9 mouse cellular contexts compared by ENCODE assay signal in the genomic region with DNA sequence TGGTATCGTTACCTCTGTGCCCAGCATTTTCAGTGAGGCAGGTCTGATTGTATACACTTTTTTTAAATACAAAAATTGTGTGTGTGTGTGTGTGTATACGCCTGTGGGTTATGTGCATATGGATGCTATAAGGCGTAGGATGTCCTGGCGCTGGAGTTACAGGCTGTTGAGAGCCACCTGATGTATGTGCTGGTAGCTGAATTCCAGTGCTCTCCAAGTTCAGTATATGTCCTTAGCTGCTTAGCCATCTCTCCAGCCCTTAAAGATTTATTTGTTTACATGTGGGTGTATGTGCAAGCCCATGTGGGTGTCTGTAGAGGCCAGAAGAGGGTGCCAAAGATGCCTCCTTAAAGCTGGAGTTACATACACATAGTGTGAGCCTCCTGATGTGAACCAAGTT. TPM values are rescaled to one million over a fixed set of nuclear protein-coding genes. Genes with fewer than 3 reads are reported as not detected.
DNase-seq lines count a peak whose midpoint lies in the region; ATAC-seq and TF ChIP-seq lines count a peak whose summit lies in the region.
"Had no signal": no experiment of that assay in that cellular context is flagged by ENCODE, and none has a peak within 500 bp of the region (broad histone marks: within the 10 kb centered on the region; RNA-seq: fewer than 3 reads in every experiment).

No protein-coding gene starts in this region.

- 57% methylated on average over 4 of the region's 4 CpGs for WGBS in embryonic facial prominence, embryonic 14.5 days
- 67% methylated on average over 4 of the region's 4 CpGs for WGBS in limb, embryonic 14.5 days

- H3K9ac ChIP-seq in embryonic facial prominence, embryonic 14.5 days (ENCODE audit: low read depth, low read length), result no peak overlapping the region
- no peak overlapping the region for H3K9ac ChIP-seq in limb, embryonic 14.5 days (ENCODE audit: low read depth, low read length, severe bottlenecking)

- peaks cover 15% of the 10 kb centered on the region; the same call in 1 of the 2 replicates for H3K27me3 ChIP-seq in embryonic facial prominence, embryonic 14.5 days (replicated peaks; ENCODE audit: control insufficient read depth, insufficient read depth, low read length)
- no peaks in the 10 kb centered on the region for H3K27me3 ChIP-seq in limb, embryonic 14.5 days (ENCODE audit: control insufficient read depth, insufficient read depth, low read length)

- H3K4me2 ChIP-seq in embryonic facial prominence, embryonic 14.5 days (ENCODE audit: low read depth, low read length), result peak overlapping the region; percentile 62
- peak overlapping the region; percentile 37 for H3K4me2 ChIP-seq in limb, embryonic 14.5 days (replicated peaks; ENCODE audit: low read depth, low read length, severe bottlenecking)

- ATAC-seq in embryonic facial prominence, embryonic 14.5 days (ENCODE audit: low read depth), result no peak
- no peak for ATAC-seq in limb, embryonic 14.5 days (ENCODE audit: low FRiP score, low read depth)

- H3K9me3 ChIP-seq in embryonic facial prominence, embryonic 14.5 days (ENCODE audit: control insufficient read depth, low read length), result no peaks in the 10 kb centered on the region
- H3K9me3 ChIP-seq in limb, embryonic 14.5 days (ENCODE audit: control insufficient read depth, low read length), result no peaks in the 10 kb centered on the region

- peak overlapping the region; percentile 79 for H3K4me3 ChIP-seq in embryonic facial prominence, embryonic 14.5 days (ENCODE audit: low read depth, low read length)
- H3K4me3 ChIP-seq in limb, embryonic 14.5 days (replicated peaks; ENCODE audit: low read length), result peak overlapping the region; percentile 80; the same call in 1 of the 2 replicates

- no peaks in the 10 kb centered on the region for H3K36me3 ChIP-seq in embryonic facial prominence, embryonic 14.5 days (ENCODE audit: control insufficient read depth, insufficient read depth, low read length)
- no peaks in the 10 kb centered on the region for H3K36me3 ChIP-seq in limb, embryonic 14.5 days (ENCODE audit: control insufficient read depth, insufficient read depth, low read length)

- H3K4me1 ChIP-seq in embryonic facial prominence, embryonic 14.5 days (ENCODE audit: control insufficient read depth, insufficient read depth, low read length), result no peaks in the 10 kb centered on the region
- peaks cover 5% of the 10 kb centered on the region; the same call in 1 of the 2 replicates for H3K4me1 ChIP-seq in limb, embryonic 14.5 days (ENCODE audit: control insufficient read depth, insufficient read depth, low read length)

- DNase-seq in cerebellum, adult 9-11 months, result peak; percentile 61
- DNase-seq in cerebellum, postnatal 4 days (ENCODE audit: low spot score in 2 of 2), result no peak
- DNase-seq in 3T3-L1 (ENCODE audit: low read depth, low spot score), result peak; percentile 56
- DNase-seq in embryonic facial prominence, embryonic 14.5 days (ENCODE audit: low spot score), result no peak
- DNase-seq in limb, embryonic 14.5 days (ENCODE audit: low spot score), result no peak
- DNase-seq in layer of hippocampus, postnatal 10 days (ENCODE audit: low spot score in 2 of 2), result no peak
- no peak for DNase-seq in adrenal gland, adult 8-10 months
- no peak for DNase-seq in right cerebral cortex, adult 18-20 months

- TF ChIP-seq POLR2A in limb, embryonic 14.5 days (IDR thresholded peaks at IDR 0.05; ENCODE audit: borderline replicate concordance, extremely low read depth, insufficient read depth, insufficient read length), result no peak

- H3K27ac ChIP-seq in embryonic facial prominence, embryonic 14.5 days (replicated peaks; ENCODE audit: low read depth, low read length), result no peak overlapping the region
- no peak overlapping the region for H3K27ac ChIP-seq in limb, embryonic 14.5 days (replicated peaks; ENCODE audit: low read depth, low read length)

RNA-seq across cellular contexts. Expression of gene Hint2, which starts 0.9 kb away (rescaled TPM):
- polyA plus RNA-seq in embryonic facial prominence, embryonic 14.5 days (2014; fragmentation: Nextera tagmentation; extraction: Ambion mirVana), result 80.2 and 86.2 TPM in 2 replicates
- polyA plus RNA-seq in limb, embryonic 14.5 days (2012; rRNA removed), result 58.3 and 63.2 TPM in 2 replicates
- polyA plus RNA-seq in limb, embryonic 14.5 days (2014; fragmentation: Nextera tagmentation; extraction: Ambion mirVana), result 73.8 and 87.6 TPM in 2 replicates
- 10 to 100 TPM; 30.9 to 34.0 TPM for total RNA-seq in layer of hippocampus, postnatal 10 days (2021)
- total RNA-seq in adrenal gland, adult 8-10 months (2022), result 100 to 1,000 TPM in 1 of 4 experiments, 10 to 100 TPM in 3; 80.8 to 112 (median 97.8) TPM

RNA-seq across cellular contexts. Expression of gene Spag8, which starts 3.8 kb away (rescaled TPM):
- polyA plus RNA-seq in embryonic facial prominence, embryonic 14.5 days (2014; fragmentation: Nextera tagmentation; extraction: Ambion mirVana), result 1.5 and 4.0 TPM in 2 replicates
- 1.8 and 2.5 TPM in 2 replicates for polyA plus RNA-seq in limb, embryonic 14.5 days (2012; rRNA removed)
- 0.58 and 0.61 TPM in 2 replicates for polyA plus RNA-seq in limb, embryonic 14.5 days (2014; fragmentation: Nextera tagmentation; extraction: Ambion mirVana)
- total RNA-seq in layer of hippocampus, postnatal 10 days (2021), result 1 to 10 TPM; 2.1 to 2.3 TPM
- 1 to 10 TPM in 3 of 4 experiments, under 1 TPM in 1; 0.58 to 2.3 (median 1.4) TPM for total RNA-seq in adrenal gland, adult 8-10 months (2022)

RNA-seq across cellular contexts. Expression of gene Tmem8b, which starts 11.6 kb away (rescaled TPM):
- 2.7 and 3.4 TPM in 2 replicates for polyA plus RNA-seq in embryonic facial prominence, embryonic 14.5 days (2014; fragmentation: Nextera tagmentation; extraction: Ambion mirVana)
- 16.0 and 26.7 TPM in 2 replicates for polyA plus RNA-seq in limb, embryonic 14.5 days (2012; rRNA removed)
- polyA plus RNA-seq in limb, embryonic 14.5 days (2014; fragmentation: Nextera tagmentation; extraction: Ambion mirVana), result 3.8 and 5.2 TPM in 2 replicates
- total RNA-seq in layer of hippocampus, postnatal 10 days (2021), result 10 to 100 TPM; 49.4 to 50.5 TPM
- 10 to 100 TPM in 2 of 4 experiments, 1 to 10 TPM in 2; 6.0 to 10.9 (median 8.3) TPM for total RNA-seq in adrenal gland, adult 8-10 months (2022)

RNA-seq across cellular contexts. Expression of gene Fam221b, which starts 11.8 kb away (rescaled TPM):
- 3.9 and 4.3 TPM in 2 replicates for polyA plus RNA-seq in embryonic facial prominence, embryonic 14.5 days (2014; fragmentation: Nextera tagmentation; extraction: Ambion mirVana)
- polyA plus RNA-seq in limb, embryonic 14.5 days (2012; rRNA removed), result 0.40 and 0.63 TPM in 2 replicates
- polyA plus RNA-seq in limb, embryonic 14.5 days (2014; fragmentation: Nextera tagmentation; extraction: Ambion mirVana), result 4.0 and 4.3 TPM in 2 replicates
- total RNA-seq in layer of hippocampus, postnatal 10 days (2021), result 1 to 10 TPM in 1 of 2 experiments, under 1 TPM in 1; 0.53 to 1.0 TPM
- total RNA-seq in adrenal gland, adult 8-10 months (2022), result under 1 TPM; 0.14 to 0.67 (median 0.41) TPM
- polyA plus RNA-seq: spleen, adult 2 months had no signal

RNA-seq across cellular contexts. Expression of gene Npr2, which starts 25.4 kb away (rescaled TPM):
- polyA plus RNA-seq in embryonic facial prominence, embryonic 14.5 days (2014; fragmentation: Nextera tagmentation; extraction: Ambion mirVana), result 23.0 and 24.6 TPM in 2 replicates
- polyA plus RNA-seq in limb, embryonic 14.5 days (2012; rRNA removed), result 121 and 124 TPM in 2 replicates
- polyA plus RNA-seq in limb, embryonic 14.5 days (2014; fragmentation: Nextera tagmentation; extraction: Ambion mirVana), result 33.3 and 34.3 TPM in 2 replicates
- total RNA-seq in layer of hippocampus, postnatal 10 days (2021), result 10 to 100 TPM; 47.8 to 49.0 TPM
- total RNA-seq in adrenal gland, adult 8-10 months (2022), result 10 to 100 TPM; 29.6 to 78.6 (median 54.0) TPM

Comparison
In these comparisons a context has a peak if more than half of its experiments do, and no peak if none do; other contexts are left out.
1. DNase-seq: peak in cerebellum, adult 9-11 months (single experiment) and 3T3-L1 (single experiment); none in cerebellum, postnatal 4 days (0 of 2), embryonic facial prominence, embryonic 14.5 days (single experiment), limb, embryonic 14.5 days (single experiment), layer of hippocampus, postnatal 10 days (0 of 2), adrenal gland, adult 8-10 months (single experiment) and right cerebral cortex, adult 18-20 months (single experiment).
2. RNA of gene Tmem8b, which starts 11.6 kb away (total RNA-seq): 49.4 to 50.5 TPM in layer of hippocampus, postnatal 10 days; 6.0 to 10.9 TPM in adrenal gland, adult 8-10 months; every median in the first group is over 4 times any median in the second.